Mouse (Mus musculus) forebrain, embryonic 16.5 days (tissue): Measurements from ENCODE around the gene Dennd6a. TPM values are rescaled to one million over a fixed set of nuclear protein-coding genes. Genes with fewer than 3 reads are reported as not detected.

Experiments
- ATAC-seq: fragments of 200-750 bp; cut with Nextera tagmentation; 2 replicates; pipeline ENCODE4 v1.8.0; 2017; ENCODE audit warnings: mild to moderate bottlenecking, moderate library complexity
- H3K27ac ChIP-seq: fragments of 300-500 bp; sonication (generic); 2 replicates; pipeline ENCODE4 v1.5.1; 2014; ENCODE audit warnings: low read length, control low read depth
- H3K27me3 ChIP-seq: fragments of 300-500 bp; sonication (generic); replicated peaks from 2 replicates; pipeline ENCODE4 v1.6.1; 2014; ENCODE audit warnings: low read length; ENCODE audit not compliant: control insufficient read depth, insufficient read depth
- H3K36me3 ChIP-seq: fragments of 300-500 bp; sonication (generic); 2 replicates; pipeline ENCODE4 v1.6.1; 2014; ENCODE audit not compliant: control insufficient read depth, insufficient read depth
- H3K4me1 ChIP-seq: fragments of 300-500 bp; sonication (generic); replicated peaks from 2 replicates; pipeline ENCODE4 v1.6.1; 2014; ENCODE audit warnings: low read length; ENCODE audit not compliant: control insufficient read depth, insufficient read depth
- H3K4me2 ChIP-seq: fragments of 300-500 bp; sonication (generic); 2 replicates; pipeline ENCODE4 v1.6.1; 2014; ENCODE audit warnings: mild to moderate bottlenecking, low read length, control low read depth
- H3K4me3 ChIP-seq: fragments of 300-500 bp; sonication (generic); replicated peaks from 2 replicates; pipeline ENCODE4 v1.5.1; 2014; ENCODE audit warnings: mild to moderate bottlenecking, low read length, control low read depth
- H3K9ac ChIP-seq: fragments of 300-500 bp; sonication (generic); replicated peaks from 2 replicates; pipeline ENCODE4 v1.6.1; 2014; ENCODE audit warnings: low read depth, low read length, control low read depth
- H3K9me3 ChIP-seq: fragments of 300-500 bp; sonication (generic); 2 replicates; pipeline ENCODE4 v1.6.1; 2016; ENCODE audit warnings: low read length; ENCODE audit not compliant: control insufficient read depth
- WGBS: fragments of 180-500 bp; shearing (Covaris S2); extraction: QIAGEN DNeasy Blood & Tissue Kit; methylation state at CpG from one replicate; pipeline ENCODE4 v1.1.7; 2014; 5-methylcytosine and 5-hydroxymethylcytosine counted together
- polyA plus RNA-seq: library from polyadenylated mRNA; unstranded; fragments of >200 nt; fragmentation: Nextera tagmentation; extraction: Ambion mirVana; gene quantifications from 2 replicates; pipeline ENCODE4 v1.2.1, GENCODE M21; 2015

Gene Dennd6a
- polyA plus RNA-seq, 1 experiment from 2014 or later, result 21.1 TPM

DNA sequence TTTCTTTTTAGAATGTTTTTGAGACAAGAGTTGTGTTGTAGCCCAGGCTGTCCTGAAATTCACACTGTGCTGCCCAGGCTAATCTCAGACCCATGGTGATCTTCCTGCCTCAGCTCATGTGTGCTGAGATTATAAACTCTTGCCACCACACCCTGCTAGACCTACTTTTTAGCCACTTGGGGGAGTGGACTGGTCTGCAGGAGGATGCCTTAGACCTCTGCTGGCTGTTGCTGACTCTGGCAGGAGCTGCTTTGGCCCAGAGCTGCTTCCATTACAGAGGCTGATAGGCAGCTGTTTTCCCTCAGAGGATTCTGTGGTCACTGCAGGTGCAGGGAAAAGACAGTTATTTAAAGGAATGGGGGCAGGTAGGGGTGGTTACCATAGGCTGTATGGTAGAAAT lies 17.7 kb downstream of the Dennd6a start:
- Histone ChIP-seq H3K4me3 (no peak overlapping the region), H3K4me1 (no peaks in the 10 kb centered on the region), H3K9ac (no peak overlapping the region), H3K27me3 (no peaks in the 10 kb centered on the region), H3K9me3 (no peaks in the 10 kb centered on the region), H3K4me2 (no peak overlapping the region), H3K36me3 (no peaks in the 10 kb centered on the region; the same call in 1 of the 2 replicates), H3K27ac (no peak overlapping the region)
- ATAC-seq, result no peak

DNA sequence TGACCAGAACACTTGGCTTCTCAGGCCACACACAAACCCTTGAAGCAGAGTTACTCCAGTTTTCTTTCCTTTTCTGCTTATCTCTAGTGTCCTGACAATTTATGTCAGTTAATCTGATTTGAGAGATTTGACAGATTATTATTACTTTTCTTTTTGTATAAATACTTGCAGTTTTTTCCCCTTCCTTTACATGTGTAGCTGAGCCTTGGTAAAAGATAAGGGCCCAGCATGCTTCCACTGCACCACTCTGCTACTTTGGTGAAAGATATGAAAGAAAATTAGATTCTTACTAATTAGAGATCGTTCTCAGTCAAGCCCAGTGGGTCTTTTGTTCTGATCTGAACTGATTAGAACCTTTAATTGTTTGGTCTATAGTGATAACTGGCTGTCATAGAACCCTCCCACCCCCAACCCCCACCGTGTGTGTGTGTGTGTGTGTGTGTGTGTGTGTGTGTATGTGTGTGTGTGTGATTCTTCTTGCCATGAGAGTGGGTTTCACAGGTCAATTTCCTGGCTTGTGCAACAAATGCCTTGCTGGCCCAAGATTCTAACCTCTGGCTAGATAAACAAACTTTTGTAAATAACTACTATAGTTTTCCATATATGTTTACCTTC lies 19.7 kb downstream of the Dennd6a start:
- Histone ChIP-seq H3K4me1 (no peaks in the 10 kb centered on the region), H3K36me3 (peaks cover 2% of the 10 kb centered on the region; the same call in 1 of the 2 replicates), H3K9me3 (peaks cover 2% of the 10 kb centered on the region; the same call in 1 of the 2 replicates), H3K9ac (no peak overlapping the region), H3K4me2 (no peak overlapping the region), H3K4me3 (no peak overlapping the region), H3K27ac (no peak overlapping the region), H3K27me3 (no peaks in the 10 kb centered on the region)
- WGBS, result 56% methylated on average over 2 of the region's 2 CpGs
- no peak for ATAC-seq

DNA sequence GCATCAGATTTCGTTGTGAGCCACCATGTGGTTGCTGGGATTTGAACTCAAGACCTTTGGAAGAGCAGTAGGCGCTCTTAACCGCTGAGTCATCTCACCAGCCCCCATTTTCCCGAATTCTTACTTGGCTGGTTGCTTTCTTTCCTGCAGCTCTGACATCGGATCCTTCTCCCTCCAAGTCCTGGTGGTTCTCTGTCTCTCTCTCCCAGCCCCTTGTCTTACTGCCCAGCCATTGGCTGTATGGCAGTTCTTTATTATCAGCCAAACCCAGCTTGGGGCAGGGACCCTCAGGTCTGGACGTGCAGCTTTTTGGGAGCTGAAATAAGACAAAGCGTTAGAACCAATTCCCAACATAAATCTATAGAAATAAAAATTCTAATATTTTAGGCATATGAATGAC lies 21.5 kb downstream of the Dennd6a start:
- Histone ChIP-seq H3K9ac (no peak overlapping the region), H3K9me3 (peaks cover 2% of the 10 kb centered on the region; the same call in 1 of the 2 replicates), H3K27me3 (no peaks in the 10 kb centered on the region), H3K27ac (no peak overlapping the region), H3K4me1 (no peaks in the 10 kb centered on the region), H3K36me3 (peaks cover 5% of the 10 kb centered on the region; the same call in 1 of the 2 replicates), H3K4me3 (no peak overlapping the region), H3K4me2 (no peak overlapping the region)
- no peak for ATAC-seq
- 94% methylated on average over 7 of the region's 7 CpGs for WGBS

GRCm38 (mm10) chr14:26595695-26596365 lies 22.2 kb downstream of the Dennd6a start:
- H3K4me2 ChIP-seq, result no peak overlapping the region
- 90% methylated on average over 5 of the region's 5 CpGs for WGBS
- H3K9me3 ChIP-seq, result peaks cover 2% of the 10 kb centered on the region; the same call in 1 of the 2 replicates
- H3K27me3 ChIP-seq, result no peaks in the 10 kb centered on the region
- ATAC-seq, result no peak
- H3K9ac ChIP-seq, result no peak overlapping the region
- peaks cover 5% of the 10 kb centered on the region; the same call in 1 of the 2 replicates for H3K36me3 ChIP-seq
- H3K4me3 ChIP-seq, result no peak overlapping the region
- no peak overlapping the region for H3K27ac ChIP-seq
- H3K4me1 ChIP-seq, result no peaks in the 10 kb centered on the region

DNA sequence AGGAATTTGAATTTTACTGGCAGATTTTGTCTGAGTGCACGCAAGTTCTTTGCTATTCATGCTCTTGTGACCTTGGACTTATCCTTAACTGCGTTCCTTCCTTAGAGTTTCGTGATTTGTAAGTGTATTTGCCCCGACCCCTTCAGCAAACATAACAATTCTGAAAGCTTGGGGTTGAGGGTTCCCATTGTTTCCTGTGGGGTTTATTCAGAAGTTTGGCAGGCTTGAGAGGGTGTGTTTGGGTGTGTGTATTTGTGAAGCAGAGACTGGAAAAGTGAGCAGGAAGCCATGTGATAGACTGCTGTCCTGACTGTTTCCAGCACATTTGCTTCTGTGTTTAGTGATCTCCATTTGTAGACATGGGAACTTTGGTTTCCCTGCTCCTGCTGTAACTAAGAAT lies 31.7 kb downstream of the Dennd6a start:
- no peak overlapping the region for H3K27ac ChIP-seq
- WGBS, result 69% methylated on average over 4 of the region's 4 CpGs
- ATAC-seq, result no peak
- H3K4me1 ChIP-seq, result no peaks in the 10 kb centered on the region
- H3K9ac ChIP-seq, result no peak overlapping the region
- H3K4me3 ChIP-seq, result no peak overlapping the region
- peaks cover 28% of the 10 kb centered on the region for H3K36me3 ChIP-seq
- no peaks in the 10 kb centered on the region for H3K9me3 ChIP-seq
- no peaks in the 10 kb centered on the region for H3K27me3 ChIP-seq
- H3K4me2 ChIP-seq, result no peak overlapping the region

GRCm38 (mm10) chr14:26609674-26610073 lies 36.0 kb downstream of the Dennd6a start:
- Histone ChIP-seq H3K4me1 (no peaks in the 10 kb centered on the region), H3K27ac (no peak overlapping the region), H3K4me2 (no peak overlapping the region), H3K9ac (no peak overlapping the region), H3K4me3 (no peak overlapping the region), H3K27me3 (no peaks in the 10 kb centered on the region), H3K36me3 (peaks cover 36% of the 10 kb centered on the region), H3K9me3 (no peaks in the 10 kb centered on the region)
- ATAC-seq, result no peak
- 90% methylated on average over 1 of the region's 1 CpGs for WGBS

DNA sequence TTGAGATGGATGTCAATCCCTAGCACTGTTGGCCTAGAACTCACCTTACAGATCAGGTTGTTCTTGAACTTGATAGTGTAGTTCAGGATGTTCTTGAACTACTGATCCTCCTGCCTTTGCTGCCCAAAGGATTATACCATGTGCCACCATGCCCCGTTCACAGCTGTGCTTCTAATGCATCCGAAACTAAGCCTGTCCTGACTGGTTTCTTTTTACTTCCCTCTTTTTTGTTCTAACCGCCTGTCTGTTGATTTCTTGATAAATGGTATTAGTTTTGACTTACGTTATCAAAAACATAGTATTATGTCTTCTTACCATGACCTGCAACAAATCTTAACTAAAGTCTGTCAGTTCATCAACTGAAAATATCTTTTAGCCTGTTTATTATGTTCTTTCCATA lies 37.0 kb downstream of the Dennd6a start:
- no peak overlapping the region for H3K4me2 ChIP-seq
- ATAC-seq, result no peak
- no peaks in the 10 kb centered on the region for H3K27me3 ChIP-seq
- no peak overlapping the region for H3K4me3 ChIP-seq
- peaks cover 34% of the 10 kb centered on the region for H3K36me3 ChIP-seq
- H3K9ac ChIP-seq, result no peak overlapping the region
- no peak overlapping the region for H3K27ac ChIP-seq
- no peaks in the 10 kb centered on the region for H3K9me3 ChIP-seq
- 92% methylated on average over 4 of the region's 4 CpGs for WGBS
- no peaks in the 10 kb centered on the region for H3K4me1 ChIP-seq

DNA sequence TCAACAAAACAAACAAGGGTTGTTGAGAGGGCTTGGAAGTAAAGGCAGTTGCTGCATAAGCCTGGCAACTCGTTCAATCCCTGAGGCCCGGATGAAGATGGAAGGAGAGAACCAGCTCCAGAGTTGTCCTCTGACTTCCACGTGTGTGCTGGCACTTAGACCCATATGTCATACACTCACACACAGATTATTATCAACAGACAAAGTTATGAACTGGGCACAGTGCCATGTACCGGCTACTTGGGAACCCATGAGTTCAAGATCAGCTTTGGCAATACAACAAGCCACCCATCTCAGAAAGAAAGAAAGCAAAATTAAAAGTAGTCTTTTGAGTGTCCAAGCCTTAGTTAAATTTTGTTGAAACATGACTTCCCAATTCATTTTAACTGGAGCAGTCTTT lies 51.6 kb downstream of the Dennd6a start:
- 89% methylated on average over 4 of the region's 4 CpGs for WGBS
- no peak overlapping the region for H3K27ac ChIP-seq
- H3K36me3 ChIP-seq, result peaks cover 44% of the 10 kb centered on the region
- no peaks in the 10 kb centered on the region for H3K27me3 ChIP-seq
- H3K4me2 ChIP-seq, result no peak overlapping the region
- ATAC-seq, result no peak
- no peaks in the 10 kb centered on the region for H3K4me1 ChIP-seq
- H3K9ac ChIP-seq, result no peak overlapping the region
- H3K4me3 ChIP-seq, result no peak overlapping the region
- H3K9me3 ChIP-seq, result no peaks in the 10 kb centered on the region

GRCm38 (mm10) chr14:26626605-26627140 lies 53.0 kb downstream of the Dennd6a start:
- ATAC-seq, result no peak
- H3K36me3 ChIP-seq, result peaks cover 39% of the 10 kb centered on the region
- H3K9ac ChIP-seq, result no peak overlapping the region
- H3K4me1 ChIP-seq, result no peaks in the 10 kb centered on the region
- H3K9me3 ChIP-seq, result no peaks in the 10 kb centered on the region
- no peak overlapping the region for H3K4me2 ChIP-seq
- 95% methylated on average over 5 of the region's 5 CpGs for WGBS
- no peaks in the 10 kb centered on the region for H3K27me3 ChIP-seq
- H3K4me3 ChIP-seq, result no peak overlapping the region
- H3K27ac ChIP-seq, result no peak overlapping the region
